Mouse (Mus musculus) intestine, embryonic 16.5 days (tissue): Measurements from ENCODE around the gene Dio1. TPM values are rescaled to one million over a fixed set of nuclear protein-coding genes. Genes with fewer than 3 reads are reported as not detected.

Experiments
- ATAC-seq: fragments of 200-750 bp; cut with Nextera tagmentation; 2 replicates; pipeline ENCODE4 v1.8.0; 2017; ENCODE audit warnings: moderate TSS enrichment, moderate library complexity
- H3K27ac ChIP-seq: fragments of 300-500 bp; sonication (generic); 2 replicates; pipeline ENCODE4 v1.5.1; 2014; ENCODE audit warnings: mild to moderate bottlenecking, low read length
- H3K27me3 ChIP-seq: fragments of 300-500 bp; sonication (generic); replicated peaks from 2 replicates; pipeline ENCODE4 v1.6.1; 2014; ENCODE audit warnings: low read length, control low read depth, mixed read lengths; ENCODE audit not compliant: control insufficient read depth, insufficient read depth
- H3K36me3 ChIP-seq: fragments of 300-500 bp; sonication (generic); 2 replicates; pipeline ENCODE4 v1.6.1; 2014; ENCODE audit warnings: low read length, control low read depth; ENCODE audit not compliant: control insufficient read depth, insufficient read depth
- H3K4me1 ChIP-seq: fragments of 300-500 bp; sonication (generic); 2 replicates; pipeline ENCODE4 v1.6.1; 2014; ENCODE audit warnings: low read length, control low read depth, mixed read lengths; ENCODE audit not compliant: control insufficient read depth, insufficient read depth
- H3K4me2 ChIP-seq: fragments of 300-500 bp; sonication (generic); 2 replicates; pipeline ENCODE4 v1.6.1; 2014; ENCODE audit warnings: low read depth, low read length, control low read depth
- H3K4me3 ChIP-seq: fragments of 300-500 bp; sonication (generic); 2 replicates; pipeline ENCODE4 v1.5.1; 2014; ENCODE audit warnings: mild to moderate bottlenecking, low read length
- H3K9ac ChIP-seq: fragments of 300-500 bp; sonication (generic); 2 replicates; pipeline ENCODE4 v1.6.1; 2014; ENCODE audit warnings: low read depth, low read length
- H3K9me3 ChIP-seq: fragments of 300-500 bp; sonication (generic); 2 replicates; pipeline ENCODE4 v1.6.1; 2016; ENCODE audit warnings: low read length, control low read depth; ENCODE audit not compliant: control insufficient read depth
- WGBS: fragments of 180-500 bp; shearing (Covaris S2); extraction: QIAGEN DNeasy Blood & Tissue Kit; methylation state at CpG from one replicate; pipeline ENCODE4 v1.1.7; 2014; 5-methylcytosine and 5-hydroxymethylcytosine counted together
- polyA plus RNA-seq: library from polyadenylated mRNA; unstranded; fragments of >200 nt; fragmentation: Nextera tagmentation; extraction: Ambion mirVana; gene quantifications from 2 replicates; pipeline ENCODE4 v1.2.1, GENCODE M21; 2015

Dio1 gene
- polyA plus RNA-seq, 1 experiment from 2014 or later, result 3.3 TPM

DNA sequence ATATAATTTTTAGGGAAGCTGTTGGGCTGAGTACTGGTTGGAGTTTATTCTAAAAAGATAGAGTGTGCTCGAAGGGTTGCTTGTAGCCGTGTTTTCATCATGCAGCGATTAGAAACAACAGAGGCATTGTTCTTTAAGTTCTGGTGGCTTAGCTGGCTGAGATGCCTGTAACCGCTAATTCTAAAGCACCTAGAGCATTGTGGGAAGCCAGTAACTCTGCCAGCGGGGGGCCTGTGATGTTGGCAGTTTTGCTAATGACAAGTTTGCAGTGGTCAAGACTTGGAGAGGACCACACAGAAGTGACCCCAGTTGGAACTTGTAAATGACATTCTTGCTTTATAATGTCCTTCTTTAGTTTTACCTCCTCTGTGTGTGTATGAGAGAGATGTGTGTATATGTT is 34.4 kb upstream of the Dio1 start:
- 63% methylated on average over 5 of the region's 5 CpGs for WGBS

DNA sequence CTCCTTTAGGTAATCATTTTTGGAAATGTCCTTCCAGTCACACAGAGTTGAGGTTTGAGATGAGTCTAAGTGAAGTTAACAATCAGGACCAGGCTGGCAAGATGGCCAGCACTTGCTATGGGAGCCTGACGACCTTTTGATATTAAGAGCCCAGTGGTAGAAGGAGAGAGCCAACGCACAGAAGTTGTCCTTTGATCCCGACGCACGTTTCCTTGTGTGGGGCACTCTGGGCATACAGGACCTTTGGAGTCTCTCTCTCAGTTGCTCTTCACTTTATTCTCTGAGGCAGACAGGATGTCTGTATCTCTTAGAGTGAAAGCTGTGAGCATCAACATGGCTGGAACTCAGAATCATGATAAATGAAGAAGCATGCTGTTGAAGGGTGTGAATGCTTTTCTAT is 30.5 kb upstream of the Dio1 start:
- no peaks in the 10 kb centered on the region for H3K27me3 ChIP-seq
- no peak overlapping the region for H3K4me3 ChIP-seq
- WGBS, result 77% methylated on average over 5 of the region's 5 CpGs
- H3K4me1 ChIP-seq, result no peaks in the 10 kb centered on the region
- no peaks in the 10 kb centered on the region for H3K9me3 ChIP-seq
- no peak overlapping the region for H3K9ac ChIP-seq
- no peak overlapping the region for H3K4me2 ChIP-seq
- ATAC-seq, result peak; percentile 44; the same call in 1 of the 2 replicates
- no peaks in the 10 kb centered on the region for H3K36me3 ChIP-seq
- H3K27ac ChIP-seq, result no peak overlapping the region

More for the DNA sequence above, 34.4 kb upstream of the Dio1 start:
- Histone ChIP-seq H3K4me2 (no peak overlapping the region), H3K9me3 (no peaks in the 10 kb centered on the region), H3K9ac (no peak overlapping the region), H3K27me3 (no peaks in the 10 kb centered on the region), H3K36me3 (no peaks in the 10 kb centered on the region), H3K4me3 (no peak overlapping the region), H3K4me1 (no peaks in the 10 kb centered on the region), H3K27ac (no peak overlapping the region)
- ATAC-seq, result no peak

DNA sequence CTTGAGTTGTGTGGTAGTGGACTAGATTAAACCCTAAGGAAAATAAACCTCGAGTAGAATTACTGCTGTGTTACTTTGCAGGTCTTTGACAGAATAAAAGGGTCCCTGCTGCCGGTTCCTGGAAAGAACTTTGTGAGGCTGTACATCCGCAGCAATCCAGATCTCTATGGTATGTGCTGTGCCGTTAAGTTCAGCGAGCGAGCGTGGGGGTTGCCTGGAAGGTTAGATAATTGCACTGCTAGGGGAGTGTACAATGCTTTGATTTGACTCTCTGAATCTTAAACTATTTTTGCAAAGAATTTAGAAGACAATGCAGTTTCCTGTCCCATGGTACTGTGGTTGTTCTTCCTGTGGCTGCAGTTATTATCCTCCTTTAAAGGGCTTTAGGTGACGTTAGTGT is 29.4 kb upstream of the Dio1 start:
- 67% methylated on average over 8 of the region's 8 CpGs for WGBS
- Histone ChIP-seq H3K27ac (no peak overlapping the region), H3K4me2 (no peak overlapping the region), H3K9ac (no peak overlapping the region), H3K27me3 (no peaks in the 10 kb centered on the region), H3K4me3 (no peak overlapping the region), H3K4me1 (no peaks in the 10 kb centered on the region), H3K36me3 (no peaks in the 10 kb centered on the region), H3K9me3 (no peaks in the 10 kb centered on the region)
- no peak for ATAC-seq

DNA sequence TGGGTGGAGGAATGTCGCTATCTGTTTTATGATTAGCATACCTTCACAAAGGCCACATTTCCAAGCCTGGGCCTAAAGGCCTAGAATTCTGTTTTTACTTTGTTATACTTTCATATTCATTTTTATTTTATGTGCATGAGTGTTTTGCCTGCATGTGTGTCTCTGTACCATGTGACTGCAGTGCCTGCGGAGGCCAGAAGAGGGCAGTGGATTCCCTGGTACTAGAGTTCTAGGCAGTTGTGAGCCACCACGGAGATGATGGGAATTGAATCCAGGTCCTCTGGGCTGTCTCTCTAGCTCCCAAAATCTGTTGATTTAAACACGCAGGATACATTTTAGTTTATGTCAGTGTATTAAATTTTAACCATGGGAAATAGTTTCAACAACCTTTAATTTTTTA is 26.5 kb upstream of the Dio1 start:
- Histone ChIP-seq H3K4me2 (no peak overlapping the region), H3K9ac (no peak overlapping the region), H3K4me1 (no peaks in the 10 kb centered on the region), H3K9me3 (no peaks in the 10 kb centered on the region), H3K27me3 (no peaks in the 10 kb centered on the region), H3K36me3 (no peaks in the 10 kb centered on the region), H3K4me3 (no peak overlapping the region), H3K27ac (no peak overlapping the region)
- no peak for ATAC-seq
- 93% methylated on average over 4 of the region's 4 CpGs for WGBS

DNA sequence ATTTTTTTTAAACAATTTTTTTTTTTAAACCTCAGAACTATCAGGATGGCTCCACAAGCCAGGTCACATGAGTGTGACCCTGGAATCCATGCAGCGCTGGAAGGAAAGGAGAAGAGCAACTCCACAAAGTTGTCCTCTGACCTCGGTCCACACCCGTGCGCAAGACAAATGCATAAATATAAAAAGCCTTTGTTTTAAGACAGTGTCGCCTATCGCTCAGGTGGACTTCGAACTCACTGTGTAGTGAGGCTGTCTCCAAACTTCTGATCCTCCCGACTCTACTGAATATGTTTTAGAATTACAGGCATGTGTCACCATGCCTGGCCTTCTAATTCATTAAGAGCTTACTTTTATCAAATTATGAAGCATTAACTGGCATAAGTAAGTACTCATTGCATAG is 21.6 kb upstream of the Dio1 start:
- 68% methylated on average over 8 of the region's 8 CpGs for WGBS
- peak; percentile 85 for ATAC-seq

DNA sequence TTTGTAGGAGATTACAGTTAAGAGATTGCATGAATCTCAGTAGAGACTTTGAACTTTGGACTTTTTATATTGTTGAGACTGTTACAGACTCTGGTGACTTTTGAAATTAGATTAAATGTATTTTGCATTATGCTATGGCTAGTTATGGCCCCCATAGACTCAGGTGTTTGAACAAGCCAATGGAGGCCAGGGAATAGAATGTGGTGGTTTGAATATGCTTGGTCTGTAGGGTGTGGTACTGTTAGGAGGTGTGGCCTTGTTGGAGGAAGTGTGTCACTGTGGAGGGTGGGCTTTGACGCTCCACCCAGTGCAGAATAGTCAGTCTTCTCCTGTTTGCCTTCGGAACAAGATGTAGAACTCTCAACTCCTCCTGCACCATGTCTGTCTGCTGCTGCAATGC is 16.1 kb upstream of the Dio1 start:
- Histone ChIP-seq H3K4me3 (no peak overlapping the region), H3K4me2 (no peak overlapping the region), H3K9me3 (no peaks in the 10 kb centered on the region), H3K4me1 (no peaks in the 10 kb centered on the region), H3K36me3 (no peaks in the 10 kb centered on the region), H3K27ac (no peak overlapping the region), H3K27me3 (no peaks in the 10 kb centered on the region), H3K9ac (no peak overlapping the region)
- peak; percentile 54; the same call in 1 of the 2 replicates for ATAC-seq
- 78% methylated on average over 2 of the region's 2 CpGs for WGBS

More for the DNA sequence above, 21.6 kb upstream of the Dio1 start:
- H3K9me3 ChIP-seq, result no peaks in the 10 kb centered on the region
- no peak overlapping the region for H3K4me3 ChIP-seq
- H3K9ac ChIP-seq, result no peak overlapping the region
- H3K36me3 ChIP-seq, result no peaks in the 10 kb centered on the region
- no peaks in the 10 kb centered on the region for H3K4me1 ChIP-seq
- H3K27ac ChIP-seq, result no peak overlapping the region
- no peaks in the 10 kb centered on the region for H3K27me3 ChIP-seq
- H3K4me2 ChIP-seq, result no peak overlapping the region

DNA sequence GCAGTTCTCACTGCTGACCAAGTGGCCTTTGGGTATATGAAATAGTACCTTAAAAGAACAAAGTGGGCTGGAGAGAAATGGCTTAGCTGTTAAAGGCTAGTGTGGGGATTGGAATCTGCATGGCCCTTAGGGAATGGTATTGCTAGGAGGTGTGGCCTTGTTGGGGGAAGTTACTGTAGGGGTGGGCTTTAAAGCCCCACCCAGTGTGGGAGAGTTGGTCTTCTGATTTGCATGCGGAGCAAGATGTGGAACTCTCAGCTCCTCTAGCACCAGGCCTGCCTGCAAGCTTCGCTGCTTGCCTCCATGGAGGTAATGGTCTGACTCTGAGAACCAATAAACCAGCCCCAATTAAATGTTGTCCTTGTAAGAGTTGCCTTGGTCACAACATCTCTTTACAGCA is 14.1 kb upstream of the Dio1 start:
- no peaks in the 10 kb centered on the region for H3K36me3 ChIP-seq
- H3K27ac ChIP-seq, result no peak overlapping the region
- WGBS, result 77% methylated on average over 2 of the region's 2 CpGs
- H3K4me1 ChIP-seq, result peaks cover under 1% of the 10 kb centered on the region
- no peak overlapping the region for H3K4me3 ChIP-seq
- no peak overlapping the region for H3K4me2 ChIP-seq
- no peak for ATAC-seq
- H3K27me3 ChIP-seq, result no peaks in the 10 kb centered on the region
- H3K9ac ChIP-seq, result no peak overlapping the region
- H3K9me3 ChIP-seq, result no peaks in the 10 kb centered on the region

DNA sequence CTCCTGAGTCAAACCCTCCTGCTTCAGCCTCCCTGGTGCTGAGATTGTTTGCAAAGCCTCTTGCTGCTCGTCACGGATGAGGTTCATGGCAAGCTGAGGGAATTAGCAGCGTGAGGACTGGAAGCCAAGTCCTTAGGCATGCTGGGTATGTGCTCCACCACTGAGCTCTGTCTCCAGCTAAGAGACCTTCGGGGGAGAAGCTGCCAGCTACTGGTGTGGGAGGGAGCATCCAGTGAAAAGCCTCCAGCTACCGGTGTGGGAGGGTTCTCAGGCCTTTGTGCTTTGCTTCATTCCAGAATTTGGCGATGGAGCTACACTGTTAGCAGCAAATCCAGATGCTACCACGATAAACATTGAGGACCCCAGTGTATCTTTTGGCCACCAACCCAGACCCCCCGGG is 11.7 kb upstream of the Dio1 start:
- H3K9ac ChIP-seq, result no peak overlapping the region
- no peak overlapping the region for H3K4me3 ChIP-seq
- no peaks in the 10 kb centered on the region for H3K36me3 ChIP-seq
- no peaks in the 10 kb centered on the region for H3K27me3 ChIP-seq
- no peak overlapping the region for H3K27ac ChIP-seq
- H3K9me3 ChIP-seq, result no peaks in the 10 kb centered on the region
- 76% methylated on average over 8 of the region's 8 CpGs for WGBS
- H3K4me1 ChIP-seq, result peaks cover 8% of the 10 kb centered on the region
- no peak overlapping the region for H3K4me2 ChIP-seq
- no peak for ATAC-seq

DNA sequence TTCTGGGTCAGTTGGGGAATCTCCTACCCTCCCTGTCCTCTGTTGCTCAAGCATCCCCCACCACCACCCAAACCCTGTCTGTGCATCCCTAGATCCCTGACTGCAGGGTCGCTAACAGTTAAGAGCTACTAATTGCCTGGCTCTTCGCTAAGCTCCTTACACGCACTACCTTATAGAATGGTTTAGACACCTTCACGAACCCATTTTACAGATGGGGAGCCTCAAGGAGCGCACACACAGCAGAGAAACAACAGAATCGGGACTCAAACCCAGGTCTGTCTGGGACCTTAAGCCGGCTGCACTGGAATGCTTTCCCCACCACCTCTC is 7.5 kb upstream of the Dio1 start:
- peak overlapping the region; percentile 71 for H3K9ac ChIP-seq
- H3K4me3 ChIP-seq, result peak overlapping the region; percentile 76
- peak; percentile 52 for ATAC-seq
- H3K27ac ChIP-seq, result peak overlapping the region; percentile 30; the same call in 1 of the 2 replicates
- WGBS, result 6% methylated on average over 7 of the region's 7 CpGs
- H3K4me1 ChIP-seq, result peaks cover 8% of the 10 kb centered on the region
- H3K9me3 ChIP-seq, result no peaks in the 10 kb centered on the region
- no peaks in the 10 kb centered on the region for H3K27me3 ChIP-seq
- no peaks in the 10 kb centered on the region for H3K36me3 ChIP-seq
- H3K4me2 ChIP-seq, result peak overlapping the region; percentile 82

DNA sequence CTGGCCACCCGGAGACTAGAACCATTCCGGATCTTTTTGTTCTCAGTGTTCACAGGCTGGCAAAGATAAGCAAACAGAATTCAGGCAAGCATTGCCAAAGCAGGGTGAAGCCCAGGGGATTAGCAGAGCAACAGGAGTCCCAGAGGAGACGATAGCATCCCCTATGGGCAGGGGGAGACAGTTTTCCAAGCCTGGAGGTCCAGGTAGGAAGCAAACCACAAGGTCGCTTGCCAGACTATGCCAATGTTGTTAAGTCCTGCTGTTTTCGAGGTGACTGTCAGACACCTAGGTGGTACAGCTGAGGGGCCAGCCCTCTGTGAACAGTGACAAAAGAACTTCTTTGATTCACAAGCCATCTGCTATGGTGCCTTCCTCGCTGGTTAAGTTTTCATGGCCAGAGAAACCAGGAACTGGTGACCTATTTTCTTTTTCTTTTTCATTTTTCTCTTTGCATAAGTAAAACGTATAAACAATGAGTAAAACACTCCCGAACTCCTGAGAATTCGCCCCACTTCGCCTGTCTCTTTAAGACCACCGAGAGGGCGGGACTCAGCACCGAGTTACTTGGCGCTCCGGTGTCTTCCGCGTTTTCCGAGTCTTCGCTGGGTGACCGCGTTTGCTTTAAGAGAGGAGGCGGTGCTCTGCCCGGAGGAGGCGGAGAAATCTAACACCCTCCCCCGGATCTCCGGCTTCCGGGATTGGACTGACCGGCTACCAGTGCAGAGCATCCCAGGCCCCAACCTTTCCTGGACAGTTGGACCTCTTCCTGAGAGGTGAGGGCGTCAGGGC is 6.9 kb upstream of the Dio1 start, which contains the start of gene Yipf1:
Gene Yipf1 (plus strand): TSS at position 674 of the 789 bp plus-strand sequence.
- H3K9ac ChIP-seq, result peak within 1 kb of the TSS; percentile 71
- peak within 1 kb of the TSS; percentile 82 for H3K4me2 ChIP-seq
- ATAC-seq, result peak; percentile 92
- no peaks in the 10 kb centered on the region for H3K9me3 ChIP-seq
- H3K27me3 ChIP-seq, result no peaks in the 10 kb centered on the region
- WGBS, result 1% methylated on average over 29 of the region's 29 CpGs
- H3K36me3 ChIP-seq, result no peaks in the 10 kb centered on the region
- H3K4me1 ChIP-seq, result peaks cover 8% of the 10 kb centered on the region
- peak within 1 kb of the TSS; percentile 76 for H3K4me3 ChIP-seq
- H3K27ac ChIP-seq, result peak within 1 kb of the TSS; percentile 30
